Mouse (Mus musculus) testis, postnatal 14 days (tissue): Measurements from ENCODE around the gene Mia.

Experiments used
- DNase-seq: peaks from one replicate; pipeline ENCODE4 v3.0.0; 2021; ENCODE audit warnings: low spot score

Gene Mia

GRCm38 (mm10) chr7:27184964-27185363 is 4.0 kb upstream of the Mia start:
- no peak for DNase-seq

GRCm38 (mm10) chr7:27182498-27182897 is 1.5 kb upstream of the Mia start:
- DNase-seq, result no peak

DNA sequence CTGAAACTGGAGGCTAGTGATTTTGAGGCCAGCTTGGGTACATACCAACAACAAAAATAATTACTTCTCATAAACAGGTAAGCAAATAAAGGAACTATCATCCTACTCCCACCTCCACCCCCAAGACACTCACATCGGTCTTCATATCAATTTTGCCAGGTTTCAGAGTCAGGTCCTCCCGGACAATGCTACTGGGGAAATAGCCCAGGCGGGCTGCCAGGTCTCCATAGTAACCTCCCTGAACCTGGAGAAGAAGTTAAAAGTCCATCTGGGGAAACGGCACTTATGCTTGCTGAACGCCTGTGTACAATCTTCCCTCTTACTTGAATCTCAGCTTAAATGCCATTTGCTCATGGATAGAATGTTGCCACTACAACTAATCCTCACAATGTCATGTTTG is 921 bp downstream of the Mia start:
- DNase-seq, result no peak

- DNase-seq, result no peak
Measured at GRCm38 (mm10) chr7:27179217-27179918, 1.6 kb downstream of the Mia start.

DNA sequence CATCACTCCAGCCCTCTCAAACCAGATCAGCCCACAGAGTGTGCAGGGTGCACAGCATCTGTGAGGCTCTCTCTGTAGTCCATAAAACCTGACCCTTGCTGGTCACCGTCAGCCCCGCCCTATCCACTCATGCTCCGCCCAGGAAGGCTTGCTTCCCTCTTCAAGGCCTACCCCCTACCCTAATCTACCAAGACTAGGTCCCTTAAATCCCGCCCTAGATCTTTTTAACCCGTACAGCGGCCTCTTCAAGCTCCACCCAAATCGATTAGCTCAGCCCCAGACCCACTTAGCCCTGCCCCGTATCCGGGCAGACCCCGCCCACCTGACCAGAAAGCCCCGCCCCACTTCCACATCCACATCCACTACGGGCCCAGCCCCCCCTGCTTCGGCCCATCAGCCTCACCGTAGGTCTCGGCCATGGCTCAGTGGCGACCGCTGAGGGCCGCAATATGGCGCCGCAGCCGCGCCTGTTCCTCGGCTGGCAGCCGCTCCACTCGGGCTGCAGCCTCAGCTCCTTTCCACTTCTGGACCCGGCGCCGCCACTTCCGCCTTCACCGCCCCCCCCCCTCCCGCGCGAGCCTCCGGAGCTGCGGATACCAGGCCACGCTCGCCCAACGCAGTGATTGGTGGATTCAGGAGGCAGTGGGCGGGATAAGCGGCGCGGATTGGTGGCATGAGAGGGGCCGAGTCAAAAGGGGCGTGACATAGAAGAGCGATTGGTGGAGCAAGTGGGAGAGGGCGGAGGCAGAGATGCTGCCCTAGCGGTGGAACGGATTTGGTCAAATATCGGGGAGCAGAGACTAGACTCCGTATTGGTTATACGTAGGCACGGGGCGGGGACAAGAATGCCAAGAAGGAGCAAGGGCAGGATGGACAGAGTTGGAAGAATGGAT is 2.4 kb downstream of the Mia start, which contains the start of gene Rab4b:
Gene Rab4b, minus strand, starts transcription at position 573 of the 893 bp plus-strand sequence.
- peak; percentile 99 for DNase-seq

GRCm38 (mm10) chr7:27177942-27178323 is 3.0 kb downstream of the Mia start:
- DNase-seq, result no peak

GRCm38 (mm10) chr7:27174896-27175295 is 6.1 kb downstream of the Mia start:
- peak; percentile 75 for DNase-seq

GRCm38 (mm10) chr7:27174496-27174895 is 6.5 kb downstream of the Mia start:
- DNase-seq, result peak; percentile 55

DNA sequence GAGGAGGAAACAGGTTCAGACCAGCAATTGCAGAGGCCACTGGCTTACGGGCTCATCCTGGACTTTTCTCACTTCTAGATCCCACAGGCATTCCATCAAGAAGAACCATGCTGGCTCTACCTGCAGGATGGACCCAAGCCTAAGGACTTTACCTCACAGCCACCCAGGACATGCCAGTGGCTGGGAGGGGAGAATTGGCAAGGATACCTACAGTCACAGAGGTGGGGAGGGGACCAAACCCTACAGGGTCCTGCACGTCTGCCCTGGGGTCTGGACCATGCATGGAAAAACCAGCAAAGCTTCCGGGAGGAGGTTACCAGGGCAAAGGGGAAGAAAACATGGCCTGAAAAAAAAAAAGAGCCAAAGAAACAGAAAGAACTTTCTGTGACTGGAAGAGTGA is 10.0 kb downstream of the Mia start:
- DNase-seq, result no peak

DNA sequence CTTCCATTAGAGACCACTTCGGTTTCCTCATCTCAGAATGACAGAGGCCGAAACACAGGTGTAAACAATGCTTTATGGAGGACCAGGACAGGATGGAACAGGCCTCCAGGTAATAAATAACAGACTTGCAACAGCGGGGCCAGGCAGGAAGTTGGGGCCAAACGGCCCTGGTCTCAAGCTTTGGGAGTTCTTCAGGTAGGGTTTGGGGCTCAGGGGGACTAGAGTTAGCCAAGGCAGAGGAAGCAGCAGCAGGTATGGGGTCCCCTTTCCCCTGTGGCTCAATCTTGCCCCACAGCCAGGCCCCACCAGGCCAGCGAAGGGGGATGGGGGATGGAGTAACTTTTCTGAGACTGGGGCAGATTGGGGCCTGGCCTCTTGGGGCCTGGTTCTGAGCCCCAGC is 12.6 kb downstream of the Mia start:
- DNase-seq, result no peak

DNA sequence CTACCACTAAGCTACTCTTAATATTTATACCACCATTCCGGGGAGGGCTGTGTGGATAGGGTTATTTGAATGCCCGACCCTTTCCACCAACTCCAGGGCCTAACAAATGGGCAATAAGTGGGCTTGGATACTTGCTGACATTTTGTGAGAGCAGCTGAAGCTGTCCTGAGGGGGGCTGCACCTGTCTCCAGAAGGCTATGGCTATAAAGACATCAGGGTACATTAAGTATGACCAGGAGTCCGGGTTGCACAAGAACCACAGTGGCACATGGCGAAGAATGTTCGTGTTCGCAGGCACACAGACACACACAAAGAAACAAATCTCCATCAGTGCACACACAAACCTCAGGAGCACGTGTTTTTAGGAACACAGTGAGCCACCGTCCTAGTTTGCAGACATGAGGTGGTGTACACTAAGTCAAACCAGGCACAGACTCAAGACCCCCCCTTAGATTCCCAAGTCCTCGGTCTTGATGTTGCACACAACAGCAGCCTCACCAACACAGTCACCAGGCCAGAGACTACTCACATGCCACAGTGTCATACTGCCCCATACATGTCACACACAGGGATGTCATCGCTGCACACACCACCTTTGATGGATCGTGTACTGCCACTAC is 13.4 kb downstream of the Mia start:
- no peak for DNase-seq

DNA sequence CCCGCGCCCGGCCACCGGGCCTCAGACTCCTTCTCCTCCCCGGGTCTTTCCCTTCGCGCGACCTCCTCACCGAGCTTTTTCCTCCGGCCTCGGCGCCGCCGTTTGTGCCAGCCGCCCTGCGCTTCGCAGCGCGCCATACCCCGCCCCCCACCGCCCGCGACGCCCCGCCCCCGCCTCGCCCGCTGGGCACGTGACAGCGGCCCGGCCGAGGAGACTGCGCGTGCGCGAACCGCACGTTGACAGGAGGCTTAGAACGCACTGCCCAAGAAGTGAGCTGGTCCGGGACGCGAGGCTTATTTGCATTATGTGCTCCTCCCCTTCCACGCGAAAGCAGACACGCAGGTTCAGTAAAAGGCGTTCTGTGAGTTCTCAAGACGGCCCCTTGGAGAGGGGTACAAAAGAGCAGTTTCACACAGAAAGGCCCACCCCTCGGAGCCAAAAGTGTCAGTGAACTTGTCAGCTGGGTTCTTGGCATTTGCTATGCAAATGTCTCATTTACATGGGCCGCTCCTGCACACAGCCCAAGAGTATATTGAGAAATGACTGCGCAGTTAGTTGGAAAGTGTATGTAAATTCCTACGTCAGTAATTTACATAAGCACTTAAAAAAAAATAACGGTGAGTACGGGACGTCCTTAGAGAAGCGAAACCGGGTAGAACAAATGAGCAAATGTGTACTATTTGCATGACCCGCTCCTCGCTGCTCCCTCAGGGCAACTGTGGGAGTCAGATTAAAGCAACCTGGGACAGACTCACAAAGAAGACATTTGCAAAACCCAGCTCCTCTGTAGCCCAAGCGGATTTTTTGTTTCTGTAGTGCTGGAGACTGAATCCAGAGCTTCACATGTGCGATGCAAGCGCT is 14.1 kb downstream of the Mia start, which contains the start of gene Egln2:
Gene Egln2, minus strand, starts transcription at position 189 of the 861 bp plus-strand sequence.
- peak; percentile 95 for DNase-seq

GRCm38 (mm10) chr7:27166229-27166613 is 14.7 kb downstream of the Mia start:
- peak; percentile 89 for DNase-seq

DNA sequence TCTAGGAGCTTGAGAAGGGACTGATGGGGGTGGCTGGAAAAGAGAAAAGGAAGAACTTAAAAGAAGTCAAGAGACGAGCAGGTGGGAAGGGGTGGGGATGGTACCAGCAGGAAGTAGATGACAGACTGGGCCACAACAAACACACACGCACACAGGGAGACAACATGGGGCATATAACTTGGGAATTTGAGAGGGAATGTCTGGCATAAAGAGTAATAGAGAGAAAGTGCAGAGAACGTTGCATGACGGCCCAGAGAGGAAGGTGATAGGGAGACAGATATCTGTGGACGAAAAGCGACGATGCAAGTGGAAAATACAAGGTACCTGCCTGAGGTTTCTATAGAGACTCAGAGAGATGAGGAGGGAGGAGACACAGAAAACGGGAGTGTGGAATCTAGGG is 15.3 kb downstream of the Mia start:
- no peak for DNase-seq

- peak; percentile 68 for DNase-seq
Measured at GRCm38 (mm10) chr7:27165007-27165655, 15.8 kb downstream of the Mia start.

GRCm38 (mm10) chr7:27164112-27164947 is 16.6 kb downstream of the Mia start:
- no peak for DNase-seq

GRCm38 (mm10) chr7:27163450-27163805 is 17.5 kb downstream of the Mia start:
- DNase-seq, result no peak

- no peak for DNase-seq
Measured at GRCm38 (mm10) chr7:27162780-27163449, 18.0 kb downstream of the Mia start.

DNA sequence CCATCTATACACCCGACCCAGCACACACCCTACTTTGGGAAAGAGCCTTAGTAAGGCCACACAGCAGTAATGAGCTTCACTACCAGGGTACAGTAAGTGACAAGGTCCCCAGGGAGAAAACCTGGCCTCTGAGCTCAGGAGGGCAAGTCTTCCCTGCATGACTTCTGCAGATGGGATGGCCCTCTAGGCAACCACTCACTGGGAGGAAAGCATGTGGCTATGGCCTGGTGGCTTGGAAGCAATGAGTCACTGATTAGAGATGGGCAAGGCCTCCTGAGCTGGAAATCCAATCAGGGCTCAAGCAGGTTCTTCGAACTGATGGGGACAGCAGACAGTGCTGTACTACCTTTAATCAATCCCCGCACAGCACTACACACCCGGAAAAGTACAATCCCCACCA is 19.2 kb downstream of the Mia start:
- no peak for DNase-seq

DNA sequence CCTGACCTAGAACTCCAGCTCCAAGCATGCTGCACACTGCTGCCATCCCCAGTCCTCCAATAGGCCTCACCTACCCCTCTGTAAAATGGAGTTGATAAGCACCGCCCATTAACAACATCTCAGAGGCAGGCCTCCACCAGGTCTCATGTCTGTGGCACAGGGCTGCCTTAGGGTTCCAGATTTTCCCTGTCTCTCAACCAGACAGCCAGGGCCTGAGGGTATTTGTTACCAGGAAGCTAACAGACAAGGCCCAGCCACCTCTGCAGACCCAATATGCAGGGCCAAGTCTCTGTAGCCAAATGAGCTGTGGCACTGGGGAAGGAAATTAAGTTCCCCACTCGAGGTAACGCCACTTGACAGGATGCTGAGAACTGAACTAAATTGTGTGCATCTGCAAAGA is 20.0 kb downstream of the Mia start:
- no peak for DNase-seq
